Mouse (Mus musculus): ENCODE results near the gene Spint5. TPM values are rescaled to one million over a fixed set of nuclear protein-coding genes. Genes with fewer than 3 reads are reported as not detected.

The Spint5 gene
- polyA plus RNA-seq, 1 experiment from 2014 or later, result not detected

- no peaks in the 10 kb centered on the region for H3K9me3 ChIP-seq (ENCODE audit: control insufficient read depth)
- no peak overlapping the region for H3K9ac ChIP-seq (ENCODE audit: low read depth, low read length)
- TF ChIP-seq CTCF (IDR thresholded peaks at IDR 0.05; ENCODE audit: low read depth), result no peak
- H3K27me3 ChIP-seq (replicated peaks; ENCODE audit: control insufficient read depth, insufficient read depth, low read length), result no peaks in the 10 kb centered on the region
- WGBS, result 71% methylated on average over 11 of the region's 11 CpGs
- peaks cover 90% of the 10 kb centered on the region for H3K36me3 ChIP-seq (ENCODE audit: control insufficient read depth, insufficient read depth)
- H3K4me3 ChIP-seq (ENCODE audit: low read depth, low read length), result no peak overlapping the region
- H3K27ac ChIP-seq (ENCODE audit: low read depth, low read length), result no peak overlapping the region
- no peaks in the 10 kb centered on the region for H3K4me1 ChIP-seq (replicated peaks; ENCODE audit: control insufficient read depth, insufficient read depth, low read length)
- H3K4me2 ChIP-seq (replicated peaks; ENCODE audit: low read depth), result no peak overlapping the region
- no peak for ATAC-seq
Measured at GRCm38 (mm10) chr2:164754105-164754504, 39.0 kb downstream of the Spint5 start.

GRCm38 (mm10) chr2:164754800-164755199 lies 39.7 kb downstream of the Spint5 start:
- H3K4me3 ChIP-seq (ENCODE audit: low read depth, low read length), result no peak overlapping the region
- no peak for ATAC-seq
- peaks cover 93% of the 10 kb centered on the region for H3K36me3 ChIP-seq (ENCODE audit: control insufficient read depth, insufficient read depth)
- H3K9me3 ChIP-seq (ENCODE audit: control insufficient read depth), result no peaks in the 10 kb centered on the region
- H3K27ac ChIP-seq (ENCODE audit: low read depth, low read length), result no peak overlapping the region
- H3K27me3 ChIP-seq (replicated peaks; ENCODE audit: control insufficient read depth, insufficient read depth, low read length), result no peaks in the 10 kb centered on the region
- H3K4me1 ChIP-seq (replicated peaks; ENCODE audit: control insufficient read depth, insufficient read depth, low read length), result no peaks in the 10 kb centered on the region
- H3K9ac ChIP-seq (ENCODE audit: low read depth, low read length), result no peak overlapping the region
- no peak for TF ChIP-seq CTCF (IDR thresholded peaks at IDR 0.05; ENCODE audit: low read depth)
- WGBS, result 76% methylated on average over 2 of the region's 2 CpGs
- H3K4me2 ChIP-seq (replicated peaks; ENCODE audit: low read depth), result no peak overlapping the region

GRCm38 (mm10) chr2:164757841-164758240 lies 42.7 kb downstream of the Spint5 start:
- no peak overlapping the region for H3K27ac ChIP-seq (ENCODE audit: low read depth, low read length)
- 85% methylated on average over 11 of the region's 11 CpGs for WGBS
- no peak for ATAC-seq
- H3K9ac ChIP-seq (ENCODE audit: low read depth, low read length), result no peak overlapping the region
- H3K4me1 ChIP-seq (replicated peaks; ENCODE audit: control insufficient read depth, insufficient read depth, low read length), result no peaks in the 10 kb centered on the region
- TF ChIP-seq CTCF (IDR thresholded peaks at IDR 0.05; ENCODE audit: low read depth), result no peak
- no peak overlapping the region for H3K4me2 ChIP-seq (replicated peaks; ENCODE audit: low read depth)
- H3K9me3 ChIP-seq (ENCODE audit: control insufficient read depth), result no peaks in the 10 kb centered on the region
- H3K27me3 ChIP-seq (replicated peaks; ENCODE audit: control insufficient read depth, insufficient read depth, low read length), result no peaks in the 10 kb centered on the region
- H3K4me3 ChIP-seq (ENCODE audit: low read depth, low read length), result no peak overlapping the region
- H3K36me3 ChIP-seq (ENCODE audit: control insufficient read depth, insufficient read depth), result peaks cover 96% of the 10 kb centered on the region

- Histone ChIP-seq H3K4me1 (replicated peaks; ENCODE audit: control insufficient read depth, insufficient read depth, low read length) (no peaks in the 10 kb centered on the region), H3K4me2 (replicated peaks; ENCODE audit: low read depth) (no peak overlapping the region), H3K27me3 (replicated peaks; ENCODE audit: control insufficient read depth, insufficient read depth, low read length) (no peaks in the 10 kb centered on the region), H3K36me3 (ENCODE audit: control insufficient read depth, insufficient read depth) (peaks cover 96% of the 10 kb centered on the region), H3K4me3 (ENCODE audit: low read depth, low read length) (no peak overlapping the region), H3K9ac (ENCODE audit: low read depth, low read length) (no peak overlapping the region), H3K9me3 (ENCODE audit: control insufficient read depth) (no peaks in the 10 kb centered on the region), H3K27ac (ENCODE audit: low read depth, low read length) (no peak overlapping the region)
- 69% methylated on average over 1 of the region's 1 CpGs for WGBS
- no peak for TF ChIP-seq CTCF (IDR thresholded peaks at IDR 0.05; ENCODE audit: low read depth)
- ATAC-seq, result no peak
Measured at GRCm38 (mm10) chr2:164758692-164759091, 43.6 kb downstream of the Spint5 start.

- H3K9me3 ChIP-seq (ENCODE audit: control insufficient read depth), result no peaks in the 10 kb centered on the region
- H3K4me1 ChIP-seq (replicated peaks; ENCODE audit: control insufficient read depth, insufficient read depth, low read length), result no peaks in the 10 kb centered on the region
- H3K36me3 ChIP-seq (ENCODE audit: control insufficient read depth, insufficient read depth), result peaks cover 88% of the 10 kb centered on the region
- TF ChIP-seq CTCF (IDR thresholded peaks at IDR 0.05; ENCODE audit: low read depth), result no peak
- WGBS, result 77% methylated on average over 4 of the region's 4 CpGs
- no peak for ATAC-seq
- no peak overlapping the region for H3K27ac ChIP-seq (ENCODE audit: low read depth, low read length)
- H3K9ac ChIP-seq (ENCODE audit: low read depth, low read length), result no peak overlapping the region
- H3K4me3 ChIP-seq (ENCODE audit: low read depth, low read length), result no peak overlapping the region
- no peak overlapping the region for H3K4me2 ChIP-seq (replicated peaks; ENCODE audit: low read depth)
- H3K27me3 ChIP-seq (replicated peaks; ENCODE audit: control insufficient read depth, insufficient read depth, low read length), result no peaks in the 10 kb centered on the region
Measured at GRCm38 (mm10) chr2:164760059-164760833, 45.1 kb downstream of the Spint5 start.

- Histone ChIP-seq H3K27ac (ENCODE audit: low read depth, low read length) (no peak overlapping the region), H3K4me3 (ENCODE audit: low read depth, low read length) (no peak overlapping the region), H3K4me2 (replicated peaks; ENCODE audit: low read depth) (no peak overlapping the region), H3K36me3 (ENCODE audit: control insufficient read depth, insufficient read depth) (peaks cover 88% of the 10 kb centered on the region), H3K4me1 (replicated peaks; ENCODE audit: control insufficient read depth, insufficient read depth, low read length) (no peaks in the 10 kb centered on the region), H3K27me3 (replicated peaks; ENCODE audit: control insufficient read depth, insufficient read depth, low read length) (no peaks in the 10 kb centered on the region), H3K9ac (ENCODE audit: low read depth, low read length) (no peak overlapping the region), H3K9me3 (ENCODE audit: control insufficient read depth) (no peaks in the 10 kb centered on the region)
- ATAC-seq, result no peak
- 95% methylated on average over 2 of the region's 2 CpGs for WGBS
- TF ChIP-seq CTCF (IDR thresholded peaks at IDR 0.05; ENCODE audit: low read depth), result no peak
Measured at GRCm38 (mm10) chr2:164761502-164761901, 46.4 kb downstream of the Spint5 start.

Measured in intestine, postnatal 0 days (tissue).